ENCODE assay signal across 8 mouse cellular contexts in genomic region chr17:24745526-24746497, GRCm38 (mm10). TPM values are rescaled to one million over a fixed set of nuclear protein-coding genes. Genes with fewer than 3 reads are reported as not detected.
A peak's percentile ranks its signal among the peaks of the same experiment; 100 is the strongest.
DNase-seq lines count a peak whose midpoint lies in the region; ATAC-seq lines count a peak whose summit lies in the region.

No protein-coding gene starts in this region.

- peak overlapping the region; percentile 77 for H3K27ac ChIP-seq in embryonic facial prominence, embryonic 13.5 days
- no peak overlapping the region for H3K27ac ChIP-seq in kidney, embryonic 15.5 days
- no peak overlapping the region for H3K27ac ChIP-seq in limb, embryonic 15.5 days

- peak; percentile 92 for DNase-seq in 416B (ENCODE audit: low read depth)
- peak; percentile 89 for DNase-seq in adrenal gland, postnatal 10 days
- peak; percentile 50 to 78 for DNase-seq in heart, adult 9 months (ENCODE audit: low spot score in 2 of 2)
- DNase-seq in spleen, postnatal 36 days (ENCODE audit: low spot score in 2 of 2): peak; percentile 74

- ATAC-seq in embryonic facial prominence, embryonic 13.5 days (ENCODE audit: insufficient number of reproducible peaks, insufficient read depth, low FRiP score, low TSS enrichment, low read depth): 0 out of 2 replicates have a peak, but pooled peaks have one; percentile 50
- peak; percentile 79 for ATAC-seq in kidney, embryonic 15.5 days (replicated peaks; ENCODE audit: low FRiP score)
- peak; percentile 31 for ATAC-seq in limb, embryonic 15.5 days (ENCODE audit: insufficient number of reproducible peaks, low FRiP score, low TSS enrichment, low read depth)
- ATAC-seq in monocyte, adult 5-6 weeks (replicated peaks; ENCODE audit: insufficient number of reproducible peaks, low FRiP score, low TSS enrichment, poor library complexity, severe bottlenecking): peak; percentile 73

- no peaks in the 10 kb centered on the region for H3K9me3 ChIP-seq in embryonic facial prominence, embryonic 13.5 days
- H3K9me3 ChIP-seq in kidney, embryonic 15.5 days (replicated peaks): no peaks in the 10 kb centered on the region
- H3K9me3 ChIP-seq in limb, embryonic 15.5 days: no peaks in the 10 kb centered on the region

- H3K4me2 ChIP-seq in embryonic facial prominence, embryonic 13.5 days: no peak overlapping the region
- H3K4me2 ChIP-seq in kidney, embryonic 15.5 days: no peak overlapping the region
- H3K4me2 ChIP-seq in limb, embryonic 15.5 days: no peak overlapping the region

- no peak overlapping the region for H3K4me3 ChIP-seq in embryonic facial prominence, embryonic 13.5 days
- H3K4me3 ChIP-seq in kidney, embryonic 15.5 days (replicated peaks): no peak overlapping the region
- no peak overlapping the region for H3K4me3 ChIP-seq in limb, embryonic 15.5 days

- peaks cover 20% of the 10 kb centered on the region for H3K36me3 ChIP-seq in embryonic facial prominence, embryonic 13.5 days
- peaks cover 18% of the 10 kb centered on the region for H3K36me3 ChIP-seq in kidney, embryonic 15.5 days
- peaks cover 18% of the 10 kb centered on the region; the same call in 1 of the 2 replicates for H3K36me3 ChIP-seq in limb, embryonic 15.5 days

- WGBS in embryonic facial prominence, embryonic 13.5 days: 23% methylated on average over 7 of the region's 7 CpGs
- 20% methylated on average over 7 of the region's 7 CpGs for WGBS in kidney, embryonic 15.5 days
- WGBS in limb, embryonic 15.5 days: 19% methylated on average over 7 of the region's 7 CpGs

- peaks cover 22% of the 10 kb centered on the region for H3K4me1 ChIP-seq in embryonic facial prominence, embryonic 13.5 days
- peaks cover 12% of the 10 kb centered on the region for H3K4me1 ChIP-seq in kidney, embryonic 15.5 days
- H3K4me1 ChIP-seq in limb, embryonic 15.5 days: peaks cover 10% of the 10 kb centered on the region

- no peak overlapping the region for H3K9ac ChIP-seq in embryonic facial prominence, embryonic 13.5 days
- H3K9ac ChIP-seq in kidney, embryonic 15.5 days: no peak overlapping the region
- no peak overlapping the region for H3K9ac ChIP-seq in limb, embryonic 15.5 days

- peaks cover 11% of the 10 kb centered on the region for H3K27me3 ChIP-seq in embryonic facial prominence, embryonic 13.5 days
- H3K27me3 ChIP-seq in kidney, embryonic 15.5 days: peaks cover 11% of the 10 kb centered on the region
- peaks cover 11% of the 10 kb centered on the region for H3K27me3 ChIP-seq in limb, embryonic 15.5 days

RNA-seq across cellular contexts. Expression of gene Hs3st6, which starts 7.0 kb away (rescaled TPM):
- total RNA-seq in adrenal gland, postnatal 10 days (2021): 1 to 10 TPM; 1.6 to 2.0 TPM
- 17.9 and 21.6 TPM in 2 replicates for polyA plus RNA-seq in embryonic facial prominence, embryonic 13.5 days (2015; fragmentation: Nextera tagmentation; extraction: Ambion mirVana)
- polyA plus RNA-seq in kidney, embryonic 15.5 days (2015; fragmentation: Nextera tagmentation; extraction: Ambion mirVana): 26.0 and 28.4 TPM in 2 replicates
- polyA plus RNA-seq in limb, embryonic 15.5 days (2015; fragmentation: Nextera tagmentation; extraction: Ambion mirVana): 5.2 and 5.7 TPM in 2 replicates
- total RNA-seq in monocyte, adult 5-6 weeks (2017): not detected in 3 replicates

RNA-seq across cellular contexts. Expression of gene Msrb1, which starts 9.4 kb away (rescaled TPM):
- 10 to 100 TPM; 75.1 to 93.3 TPM for total RNA-seq in adrenal gland, postnatal 10 days (2021)
- 27.8 and 27.9 TPM in 2 replicates for polyA plus RNA-seq in embryonic facial prominence, embryonic 13.5 days (2015; fragmentation: Nextera tagmentation; extraction: Ambion mirVana)
- polyA plus RNA-seq in kidney, embryonic 15.5 days (2015; fragmentation: Nextera tagmentation; extraction: Ambion mirVana): 29.9 and 31.8 TPM in 2 replicates
- 25.9 and 26.8 TPM in 2 replicates for polyA plus RNA-seq in limb, embryonic 15.5 days (2015; fragmentation: Nextera tagmentation; extraction: Ambion mirVana)
- total RNA-seq in monocyte, adult 5-6 weeks (2017): 248 to 361 TPM (median 344 TPM) in 3 replicates

RNA-seq across cellular contexts. Expression of gene Rpl3l, which starts 18.2 kb away (rescaled TPM):
- total RNA-seq in adrenal gland, postnatal 10 days (2021): 10 to 100 TPM; 12.0 to 51.3 TPM
- not detected in 2 replicates for polyA plus RNA-seq in embryonic facial prominence, embryonic 13.5 days (2015; fragmentation: Nextera tagmentation; extraction: Ambion mirVana)
- not detected in 2 replicates for polyA plus RNA-seq in kidney, embryonic 15.5 days (2015; fragmentation: Nextera tagmentation; extraction: Ambion mirVana)
- 0.30 TPM in 1 of 2 replicates, not detected in the other for polyA plus RNA-seq in limb, embryonic 15.5 days (2015; fragmentation: Nextera tagmentation; extraction: Ambion mirVana)
- total RNA-seq in monocyte, adult 5-6 weeks (2017): 4.7 to 14.6 TPM (median 10.2 TPM) in 3 replicates

RNA-seq across cellular contexts. Expression of gene Ndufb10, which starts 21.5 kb away (rescaled TPM):
- 100 to 1,000 TPM; 422 to 522 TPM for total RNA-seq in adrenal gland, postnatal 10 days (2021)
- polyA plus RNA-seq in embryonic facial prominence, embryonic 13.5 days (2015; fragmentation: Nextera tagmentation; extraction: Ambion mirVana): 217 and 229 TPM in 2 replicates
- 237 and 238 TPM in 2 replicates for polyA plus RNA-seq in kidney, embryonic 15.5 days (2015; fragmentation: Nextera tagmentation; extraction: Ambion mirVana)
- 208 and 226 TPM in 2 replicates for polyA plus RNA-seq in limb, embryonic 15.5 days (2015; fragmentation: Nextera tagmentation; extraction: Ambion mirVana)
- 144 to 243 TPM (median 228 TPM) in 3 replicates for total RNA-seq in monocyte, adult 5-6 weeks (2017)

RNA-seq across cellular contexts. Expression of gene Rps2, which starts 27.9 kb away (rescaled TPM):
- 100 to 1,000 TPM; 785 to 825 TPM for total RNA-seq in adrenal gland, postnatal 10 days (2021)
- polyA plus RNA-seq in embryonic facial prominence, embryonic 13.5 days (2015; fragmentation: Nextera tagmentation; extraction: Ambion mirVana): 1,313 and 1,443 TPM in 2 replicates
- polyA plus RNA-seq in kidney, embryonic 15.5 days (2015; fragmentation: Nextera tagmentation; extraction: Ambion mirVana): 1,520 and 1,607 TPM in 2 replicates
- 1,428 and 1,497 TPM in 2 replicates for polyA plus RNA-seq in limb, embryonic 15.5 days (2015; fragmentation: Nextera tagmentation; extraction: Ambion mirVana)
- total RNA-seq in monocyte, adult 5-6 weeks (2017): 428 to 669 TPM (median 533 TPM) in 3 replicates
